17 mouse cellular contexts compared by ENCODE assay signal in the genomic region with DNA sequence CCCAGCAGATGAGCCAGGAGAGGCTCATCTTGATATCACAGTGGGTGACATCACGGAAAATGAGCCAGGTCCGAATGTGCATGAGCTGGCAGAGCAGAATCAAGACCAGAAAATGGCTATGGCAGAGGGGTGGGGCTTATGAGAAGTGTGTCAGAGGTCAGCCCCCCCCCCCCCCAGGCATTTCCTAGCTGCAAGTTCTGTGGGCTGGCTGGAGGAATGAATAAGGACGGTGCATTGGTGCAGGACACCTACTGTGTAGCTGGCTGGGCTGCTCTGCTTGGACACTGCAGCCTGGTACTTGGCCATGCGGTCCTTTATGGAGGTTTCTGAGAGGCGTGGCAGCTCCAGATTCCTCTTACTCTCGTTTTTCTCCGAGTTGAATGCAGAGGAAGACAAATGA. TPM values are rescaled to one million over a fixed set of nuclear protein-coding genes. Genes with fewer than 3 reads are reported as not detected.
A peak's percentile ranks its signal among the peaks of the same experiment; 100 is the strongest.
DNase-seq lines count a peak whose midpoint lies in the region; ATAC-seq lines count a peak whose summit lies in the region.
"Had no signal": no experiment of that assay in that cellular context is flagged by ENCODE, and none has a peak within 500 bp of the region (broad histone marks: within the 10 kb centered on the region; RNA-seq: fewer than 3 reads in every experiment).

No protein-coding gene starts in this region.

- H3K4me1 ChIP-seq in midbrain, embryonic 13.5 days (replicated peaks), result peaks cover 35% of the 10 kb centered on the region
- H3K4me1 ChIP-seq in midbrain, embryonic 14.5 days (ENCODE audit: control insufficient read depth, insufficient read depth, low read length), result peaks cover 15% of the 10 kb centered on the region; the same call in 1 of the 2 replicates
- peaks cover 53% of the 10 kb centered on the region for H3K4me1 ChIP-seq in forebrain, embryonic 13.5 days
- H3K4me1 ChIP-seq in kidney, embryonic 14.5 days (ENCODE audit: control insufficient read depth, insufficient read depth, low read length), result 0 out of 2 replicates have a peak, but pooled peaks cover 9% of the 10 kb centered on the region

- no peak for ATAC-seq in midbrain, embryonic 13.5 days
- ATAC-seq in midbrain, embryonic 14.5 days (ENCODE audit: low FRiP score, low TSS enrichment), result no peak
- no peak for ATAC-seq in forebrain, embryonic 13.5 days
- ATAC-seq in kidney, embryonic 14.5 days (ENCODE audit: low FRiP score, low TSS enrichment), result no peak

- H3K4me3 ChIP-seq in midbrain, embryonic 13.5 days (replicated peaks), result no peak overlapping the region
- no peak overlapping the region for H3K4me3 ChIP-seq in midbrain, embryonic 14.5 days (replicated peaks; ENCODE audit: low read depth, low read length)
- no peak overlapping the region for H3K4me3 ChIP-seq in forebrain, embryonic 13.5 days
- no peak overlapping the region for H3K4me3 ChIP-seq in kidney, embryonic 14.5 days (ENCODE audit: low read length)
- H3K4me3 ChIP-seq: embryonic facial prominence, embryonic 15.5 days; limb, embryonic 15.5 days had no signal

- H3K27me3 ChIP-seq in midbrain, embryonic 13.5 days, result no peaks in the 10 kb centered on the region
- no peaks in the 10 kb centered on the region for H3K27me3 ChIP-seq in midbrain, embryonic 14.5 days (ENCODE audit: control insufficient read depth, insufficient read depth, low read length)
- no peaks in the 10 kb centered on the region for H3K27me3 ChIP-seq in forebrain, embryonic 13.5 days
- peaks cover 2% of the 10 kb centered on the region; the same call in 1 of the 2 replicates for H3K27me3 ChIP-seq in splenic B cell, adult 2 months (ENCODE audit: control insufficient read depth, insufficient read depth, low read length, poor library complexity, severe bottlenecking)
- no peaks in the 10 kb centered on the region for H3K27me3 ChIP-seq in kidney, embryonic 14.5 days (ENCODE audit: control insufficient read depth, insufficient read depth, low read length)
- H3K27me3 ChIP-seq: embryonic facial prominence, embryonic 15.5 days; limb, embryonic 15.5 days had no signal

- 27% methylated on average over 7 of the region's 7 CpGs for WGBS in midbrain, embryonic 13.5 days
- 19% methylated on average over 7 of the region's 7 CpGs for WGBS in midbrain, embryonic 14.5 days
- 19% methylated on average over 7 of the region's 7 CpGs for WGBS in forebrain, embryonic 13.5 days
- WGBS in kidney, embryonic 14.5 days, result 54% methylated on average over 7 of the region's 7 CpGs

- no peak overlapping the region for H3K9ac ChIP-seq in midbrain, embryonic 13.5 days (replicated peaks)
- H3K9ac ChIP-seq in midbrain, embryonic 14.5 days (replicated peaks; ENCODE audit: low read length), result no peak overlapping the region
- H3K9ac ChIP-seq in forebrain, embryonic 13.5 days, result no peak overlapping the region
- no peak overlapping the region for H3K9ac ChIP-seq in kidney, embryonic 14.5 days (ENCODE audit: low read depth, low read length)
- H3K9ac ChIP-seq: embryonic facial prominence, embryonic 15.5 days; limb, embryonic 15.5 days; lung, embryonic 14.5 days had no signal

- no peak overlapping the region for H3K4me2 ChIP-seq in midbrain, embryonic 13.5 days (replicated peaks)
- no peak overlapping the region for H3K4me2 ChIP-seq in midbrain, embryonic 14.5 days (ENCODE audit: low read length)
- H3K4me2 ChIP-seq in forebrain, embryonic 13.5 days, result no peak overlapping the region
- H3K4me2 ChIP-seq in kidney, embryonic 14.5 days (replicated peaks; ENCODE audit: low read depth, low read length), result no peak overlapping the region
- H3K4me2 ChIP-seq: embryonic facial prominence, embryonic 15.5 days; limb, embryonic 15.5 days; lung, embryonic 14.5 days had no signal

- H3K9me3 ChIP-seq in midbrain, embryonic 13.5 days, result no peaks in the 10 kb centered on the region
- H3K9me3 ChIP-seq in midbrain, embryonic 14.5 days (ENCODE audit: control insufficient read depth, low read length), result no peaks in the 10 kb centered on the region
- no peaks in the 10 kb centered on the region for H3K9me3 ChIP-seq in forebrain, embryonic 13.5 days (replicated peaks)
- H3K9me3 ChIP-seq in kidney, embryonic 14.5 days (ENCODE audit: control insufficient read depth, low read length), result no peaks in the 10 kb centered on the region
- H3K9me3 ChIP-seq: embryonic facial prominence, embryonic 15.5 days; limb, embryonic 15.5 days had no signal

- 0 out of 2 replicates have a peak overlapping the region, but pooled peaks have one; percentile 30 for H3K27ac ChIP-seq in midbrain, embryonic 13.5 days
- no peak overlapping the region for H3K27ac ChIP-seq in midbrain, embryonic 14.5 days (replicated peaks; ENCODE audit: low read depth, low read length)
- H3K27ac ChIP-seq in forebrain, embryonic 13.5 days, result peak overlapping the region; percentile 98
- no peak overlapping the region for H3K27ac ChIP-seq in kidney, embryonic 14.5 days (ENCODE audit: low read depth, low read length)
- H3K27ac ChIP-seq: embryonic facial prominence, embryonic 15.5 days; limb, embryonic 15.5 days had no signal

- H3K36me3 ChIP-seq in midbrain, embryonic 13.5 days, result 0 out of 2 replicates have a peak, but pooled peaks cover 7% of the 10 kb centered on the region
- no peaks in the 10 kb centered on the region for H3K36me3 ChIP-seq in midbrain, embryonic 14.5 days (ENCODE audit: control insufficient read depth, insufficient read depth, low read length)
- peaks cover 12% of the 10 kb centered on the region for H3K36me3 ChIP-seq in forebrain, embryonic 13.5 days (ENCODE audit: poor library complexity, severe bottlenecking)
- H3K36me3 ChIP-seq in splenic B cell, adult 2 months (ENCODE audit: control insufficient read depth, insufficient read depth, low read length, poor library complexity, severe bottlenecking), result no peaks in the 10 kb centered on the region
- H3K36me3 ChIP-seq in kidney, embryonic 14.5 days (ENCODE audit: control insufficient read depth, insufficient read depth, low read length), result peaks cover 14% of the 10 kb centered on the region; the same call in 1 of the 2 replicates

- no peak for DNase-seq in midbrain, embryonic 14.5 days
- DNase-seq in R1 (ENCODE audit: low read depth, low spot score), result peak; percentile 86
- DNase-seq in splenic B cell, adult 2 months (ENCODE audit: low read depth, low spot score), result peak; percentile 41
- no peak for DNase-seq in natural killer cell, adult 2 months (ENCODE audit: low spot score in 2 of 2)
- DNase-seq in gastrocnemius, adult 18-20 months (ENCODE audit: low spot score), result no peak
- DNase-seq: adrenal gland, postnatal 25 days; heart, adult 11 months; heart, postnatal 10 days; kidney, postnatal 10 days; layer of hippocampus, adult 9-11 months; lung, embryonic 14.5 days; thymus, adult 2 months had no signal

RNA-seq across cellular contexts. Expression of gene Cers5, which starts 33.5 kb away (rescaled TPM):
- polyA plus RNA-seq in midbrain, embryonic 13.5 days (2015; fragmentation: Nextera tagmentation; extraction: Ambion mirVana), result 58.4 and 61.1 TPM in 2 replicates
- 70.9 and 74.5 TPM in 2 replicates for polyA plus RNA-seq in midbrain, embryonic 14.5 days (2014; fragmentation: Nextera tagmentation; extraction: Ambion mirVana)
- 62.6 and 67.2 TPM in 2 replicates for polyA plus RNA-seq in forebrain, embryonic 13.5 days (2015; fragmentation: Nextera tagmentation; extraction: Ambion mirVana)
- 1 to 10 TPM; 2.9 to 6.2 TPM for total RNA-seq in gastrocnemius, adult 18-20 months (2021)
- polyA plus RNA-seq in kidney, embryonic 14.5 days (2014; fragmentation: Nextera tagmentation; extraction: Ambion mirVana), result 74.9 and 87.7 TPM in 2 replicates

Comparison
In these comparisons a context has a peak if more than half of its experiments do, and no peak if none do; other contexts are left out.
1. H3K27ac ChIP-seq: peak in midbrain, embryonic 13.5 days (single experiment) and forebrain, embryonic 13.5 days (single experiment); none in midbrain, embryonic 14.5 days (single experiment) and kidney, embryonic 14.5 days (single experiment).
2. DNase-seq: peak in R1 (single experiment) and splenic B cell, adult 2 months (single experiment); none in midbrain, embryonic 14.5 days (single experiment), natural killer cell, adult 2 months (0 of 2) and gastrocnemius, adult 18-20 months (single experiment).